ENCODE assay signal across 9 mouse cellular contexts in the genomic region with DNA sequence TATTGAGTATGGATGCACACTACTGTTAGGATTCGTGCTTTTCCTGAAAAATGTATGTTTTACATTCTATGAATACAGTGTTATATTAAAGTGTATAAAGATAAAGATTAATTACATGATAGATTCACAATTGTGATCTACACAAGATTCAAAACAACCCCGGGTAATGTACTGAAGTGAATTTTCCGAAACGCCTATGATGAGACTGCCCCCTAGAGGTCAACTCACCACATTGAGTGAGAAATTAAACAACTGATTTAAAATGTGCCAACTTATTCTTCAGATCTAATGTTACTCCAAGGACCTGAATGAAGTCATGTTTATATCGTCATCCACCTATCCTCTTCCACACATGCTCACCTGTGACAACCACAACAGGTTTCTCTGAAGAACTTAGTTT. TPM values are rescaled to one million over a fixed set of nuclear protein-coding genes. Genes with fewer than 3 reads are reported as not detected.
DNase-seq lines count a peak whose midpoint lies in the region; ATAC-seq and TF ChIP-seq lines count a peak whose summit lies in the region.
"Had no signal": no experiment of that assay in that cellular context is flagged by ENCODE, and none has a peak within 500 bp of the region (broad histone marks: within the 10 kb centered on the region; RNA-seq: fewer than 3 reads in every experiment).

No protein-coding gene starts in this region.

- H3K9me3 ChIP-seq in forebrain, embryonic 13.5 days (replicated peaks) = no peaks in the 10 kb centered on the region
- no peaks in the 10 kb centered on the region for H3K9me3 ChIP-seq in forebrain, embryonic 12.5 days
- H3K9me3 ChIP-seq in intestine, postnatal 0 days (ENCODE audit: control insufficient read depth) = no peaks in the 10 kb centered on the region
- H3K9me3 ChIP-seq: limb, embryonic 15.5 days had no signal

- ATAC-seq in forebrain, embryonic 13.5 days = peak; percentile 25; the same call in 1 of the 2 replicates
- no peak for ATAC-seq in forebrain, embryonic 12.5 days (ENCODE audit: low FRiP score)
- ATAC-seq in intestine, postnatal 0 days = no peak

- H3K4me3 ChIP-seq in forebrain, embryonic 13.5 days = no peak overlapping the region
- no peak overlapping the region for H3K4me3 ChIP-seq in forebrain, embryonic 12.5 days (replicated peaks)
- no peak overlapping the region for H3K4me3 ChIP-seq in intestine, postnatal 0 days (ENCODE audit: low read depth, low read length)
- H3K4me3 ChIP-seq: limb, embryonic 15.5 days had no signal

- peaks cover 8% of the 10 kb centered on the region for H3K4me1 ChIP-seq in forebrain, embryonic 13.5 days
- peaks cover 10% of the 10 kb centered on the region for H3K4me1 ChIP-seq in forebrain, embryonic 12.5 days
- H3K4me1 ChIP-seq in intestine, postnatal 0 days (replicated peaks; ENCODE audit: control insufficient read depth, insufficient read depth, low read length) = no peaks in the 10 kb centered on the region
- H3K4me1 ChIP-seq: limb, embryonic 15.5 days had no signal

- WGBS in forebrain, embryonic 13.5 days = 20% methylated on average over 5 of the region's 5 CpGs
- 17% methylated on average over 5 of the region's 5 CpGs for WGBS in forebrain, embryonic 12.5 days
- WGBS in intestine, postnatal 0 days = 16% methylated on average over 5 of the region's 5 CpGs

- peak; percentile 35 to 53 for DNase-seq in left cerebral cortex, postnatal 14 days (ENCODE audit: low spot score in 2 of 2)
- DNase-seq in left cerebral cortex, postnatal 36 days (ENCODE audit: low spot score in 2 of 2) = no peak
- DNase-seq in R1 (ENCODE audit: low read depth, low spot score) = peak; percentile 41
- peak; percentile 66 for DNase-seq in retina, postnatal 1 day
- DNase-seq in spleen, postnatal 10 days (ENCODE audit: low spot score in 2 of 2) = no peak

- H3K36me3 ChIP-seq in forebrain, embryonic 13.5 days (ENCODE audit: poor library complexity, severe bottlenecking) = no peaks in the 10 kb centered on the region
- H3K36me3 ChIP-seq in forebrain, embryonic 12.5 days (replicated peaks) = no peaks in the 10 kb centered on the region
- H3K36me3 ChIP-seq in intestine, postnatal 0 days (ENCODE audit: control insufficient read depth, insufficient read depth) = no peaks in the 10 kb centered on the region
- H3K36me3 ChIP-seq: limb, embryonic 15.5 days had no signal

- TF ChIP-seq CTCF in intestine, postnatal 0 days (IDR thresholded peaks at IDR 0.05; ENCODE audit: low read depth) = peak; percentile 79

- H3K4me2 ChIP-seq in forebrain, embryonic 13.5 days = no peak overlapping the region
- H3K4me2 ChIP-seq in forebrain, embryonic 12.5 days = no peak overlapping the region
- H3K4me2 ChIP-seq in intestine, postnatal 0 days (replicated peaks; ENCODE audit: low read depth) = no peak overlapping the region
- H3K4me2 ChIP-seq: limb, embryonic 15.5 days had no signal

- H3K27me3 ChIP-seq in forebrain, embryonic 13.5 days = no peaks in the 10 kb centered on the region
- no peaks in the 10 kb centered on the region for H3K27me3 ChIP-seq in forebrain, embryonic 12.5 days
- H3K27me3 ChIP-seq in intestine, postnatal 0 days (replicated peaks; ENCODE audit: control insufficient read depth, insufficient read depth, low read length) = no peaks in the 10 kb centered on the region
- H3K27me3 ChIP-seq: limb, embryonic 15.5 days had no signal

- no peak overlapping the region for H3K9ac ChIP-seq in forebrain, embryonic 13.5 days
- H3K9ac ChIP-seq in forebrain, embryonic 12.5 days = no peak overlapping the region
- H3K9ac ChIP-seq in intestine, postnatal 0 days (ENCODE audit: low read depth, low read length) = no peak overlapping the region
- H3K9ac ChIP-seq: limb, embryonic 15.5 days had no signal

- intact Hi-C loops in left cerebral cortex, postnatal 14 days (cut with DNase I) = no loop called here
- intact Hi-C loops in left cerebral cortex, postnatal 36 days (cut with DNase I) = loop anchor here (5.0 kb wide), 1 partner anchor 305 kb away; no protein-coding TSS in a partner anchor

- H3K27ac ChIP-seq in forebrain, embryonic 13.5 days = no peak overlapping the region
- H3K27ac ChIP-seq in forebrain, embryonic 12.5 days = no peak overlapping the region
- H3K27ac ChIP-seq in intestine, postnatal 0 days (ENCODE audit: low read depth, low read length) = no peak overlapping the region
- H3K27ac ChIP-seq: limb, embryonic 15.5 days had no signal

RNA-seq across cellular contexts. Expression of gene Ptprq, which starts 27.7 kb away (rescaled TPM):
- 0.03 TPM in 1 of 2 replicates, not detected in the other for polyA plus RNA-seq in forebrain, embryonic 13.5 days (2015; fragmentation: Nextera tagmentation; extraction: Ambion mirVana)
- 0.06 TPM in 1 of 2 replicates, not detected in the other for polyA plus RNA-seq in forebrain, embryonic 12.5 days (2016; fragmentation: Nextera tagmentation; extraction: Ambion mirVana)
- under 1 TPM in 1 of 2 experiments, not detected in 1; 0.08 TPM for total RNA-seq in left cerebral cortex, postnatal 14 days (2021)
- under 1 TPM; 0.05 to 0.10 TPM for total RNA-seq in left cerebral cortex, postnatal 36 days (2021)
- polyA plus RNA-seq in intestine, postnatal 0 days (2015; fragmentation: Nextera tagmentation; extraction: Ambion mirVana) = not detected in 2 replicates

Comparison
In these comparisons a context has a peak if more than half of its experiments do, and no peak if none do; other contexts are left out.
1. DNase-seq: peak in left cerebral cortex, postnatal 14 days (2 of 2), R1 (single experiment) and retina, postnatal 1 day (single experiment); none in left cerebral cortex, postnatal 36 days (0 of 2) and spleen, postnatal 10 days (0 of 2).